In the genomic region with DNA sequence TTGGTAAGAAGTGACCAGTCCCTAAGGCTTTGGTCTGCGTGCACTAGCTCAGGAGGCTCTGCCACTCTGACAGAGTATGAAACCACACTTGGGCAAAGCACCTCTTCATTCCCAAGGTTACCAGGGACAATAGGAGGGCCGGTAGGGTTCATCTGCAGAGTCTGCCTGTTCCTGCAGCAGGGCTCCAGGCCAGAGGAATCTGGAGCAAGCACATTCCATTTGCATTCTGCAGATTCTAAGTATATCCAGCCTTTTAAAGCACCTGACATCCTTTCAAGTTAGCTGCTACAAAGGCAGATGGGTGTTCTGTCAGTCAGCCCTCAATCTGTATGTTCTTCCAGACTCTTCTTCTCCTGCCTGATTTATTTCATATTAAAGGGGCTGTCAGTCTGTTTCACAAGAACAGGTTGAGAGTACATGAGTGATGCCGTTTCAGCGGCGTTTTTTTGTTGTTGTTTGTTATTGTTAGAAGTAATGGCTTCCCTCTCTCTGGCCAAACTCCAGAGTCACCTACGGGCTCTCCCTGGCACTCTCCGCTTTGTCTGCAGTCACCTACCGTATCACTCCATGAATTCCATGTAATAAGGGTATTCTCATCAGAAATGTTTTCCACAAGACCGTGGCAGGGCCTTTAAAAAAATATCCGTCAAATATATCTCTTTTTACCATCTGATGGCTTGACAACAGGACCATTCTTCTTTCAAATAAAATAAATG, we compare ENCODE assay signal across 11 mouse cellular contexts.
A peak's percentile ranks its signal among the peaks of the same experiment; 100 is the strongest.
DNase-seq lines count a peak whose midpoint lies in the region; ATAC-seq and TF ChIP-seq lines count a peak whose summit lies in the region.
"Had no signal": no experiment of that assay in that cellular context is flagged by ENCODE, and none has a peak within 500 bp of the region (broad histone marks: within the 10 kb centered on the region; RNA-seq: fewer than 3 reads in every experiment).

No protein-coding gene starts in this region.

- no peak for TF ChIP-seq EP300 in heart, adult 2 months (IDR thresholded peaks at IDR 0.05; ENCODE audit: insufficient read depth, low read depth, low read length)

- H3K4me2 ChIP-seq in lung, embryonic 14.5 days, result no peak overlapping the region
- H3K4me2 ChIP-seq: hindbrain, embryonic 15.5 days had no signal

- peak; percentile 18 to 39 for DNase-seq in heart, adult 2 months
- no peak for DNase-seq in heart, postnatal 36 days
- peak; percentile 33 for DNase-seq in lung, embryonic 14.5 days
- no peak for DNase-seq in lung, adult 2 months
- DNase-seq in brain, embryonic 18.5 days (ENCODE audit: low read depth, low spot score), result peak; percentile 30
- peak; percentile 26 to 63 for DNase-seq in layer of hippocampus, postnatal 14 days (ENCODE audit: low spot score in 2 of 2)
- DNase-seq in spleen, postnatal 14 days (ENCODE audit: low spot score in 2 of 2), result no peak
- DNase-seq in MN1 (ENCODE audit: low spot score), result no peak

- intact Hi-C loops in heart, adult 2 months (cut with DNase I), result no loop called here
- intact Hi-C loops in heart, postnatal 36 days (cut with DNase I), result no loop called here

- H3K27ac ChIP-seq in heart, adult 2 months, result no peak overlapping the region
- no peak overlapping the region for H3K27ac ChIP-seq in lung, embryonic 14.5 days (ENCODE audit: low read depth)
- H3K27ac ChIP-seq: hindbrain, embryonic 15.5 days; macrophage had no signal

- no peaks in the 10 kb centered on the region for H3K79me2 ChIP-seq in heart, adult 2 months (replicated peaks; ENCODE audit: control insufficient read depth, insufficient read depth, low read length)

- ATAC-seq in lung, embryonic 14.5 days (ENCODE audit: insufficient read depth), result no peak

- no peak overlapping the region for H3K4me3 ChIP-seq in heart, adult 2 months
- no peak overlapping the region for H3K4me3 ChIP-seq in lung, embryonic 14.5 days (ENCODE audit: low read depth, low read length)
- H3K4me3 ChIP-seq in lung, adult 2 months (replicated peaks; ENCODE audit: extremely low read depth, low read depth, low read length), result no peak overlapping the region
- H3K4me3 ChIP-seq: hindbrain, embryonic 15.5 days; myocyte had no signal

- no peak for TF ChIP-seq POLR2A in heart, adult 2 months (IDR thresholded peaks at IDR 0.05; ENCODE audit: insufficient read depth, low read depth, low read length)
- TF ChIP-seq POLR2A in lung, adult 2 months (IDR thresholded peaks at IDR 0.05; ENCODE audit: borderline replicate concordance, extremely low read depth, low read depth, low read length), result no peak

- WGBS in heart, adult 2 months, result 69% methylated on average over 10 of the region's 10 CpGs
- WGBS in lung, embryonic 14.5 days, result 60% methylated on average over 10 of the region's 10 CpGs
- 64% methylated on average over 10 of the region's 10 CpGs for WGBS in lung, adult 2 months

- H3K9me3 ChIP-seq in lung, embryonic 14.5 days (ENCODE audit: low read depth, low read length), result no peaks in the 10 kb centered on the region
- H3K9me3 ChIP-seq: hindbrain, embryonic 15.5 days had no signal

- no peak overlapping the region for H3K9ac ChIP-seq in heart, adult 2 months (ENCODE audit: low read depth, low read length)
- no peak overlapping the region for H3K9ac ChIP-seq in lung, embryonic 14.5 days
- H3K9ac ChIP-seq: hindbrain, embryonic 15.5 days had no signal

- H3K36me3 ChIP-seq in heart, adult 2 months (ENCODE audit: control insufficient read depth, insufficient read depth, low read length), result no peaks in the 10 kb centered on the region
- H3K36me3 ChIP-seq in lung, embryonic 14.5 days (ENCODE audit: insufficient read depth), result no peaks in the 10 kb centered on the region
- H3K36me3 ChIP-seq: hindbrain, embryonic 15.5 days had no signal

- H3K4me1 ChIP-seq in heart, adult 2 months (ENCODE audit: control insufficient read depth, insufficient read depth, low read length), result no peaks in the 10 kb centered on the region
- no peaks in the 10 kb centered on the region for H3K4me1 ChIP-seq in lung, embryonic 14.5 days (ENCODE audit: insufficient read depth)
- H3K4me1 ChIP-seq in lung, adult 2 months (ENCODE audit: control insufficient read depth, insufficient read depth, low read length), result no peaks in the 10 kb centered on the region
- H3K4me1 ChIP-seq: hindbrain, embryonic 15.5 days had no signal

- no peak for TF ChIP-seq CTCF in heart, adult 2 months (IDR thresholded peaks at IDR 0.05)
- TF ChIP-seq CTCF in lung, embryonic 14.5 days (IDR thresholded peaks at IDR 0.05; ENCODE audit: low read depth), result no peak
- no peak for TF ChIP-seq CTCF in lung, adult 2 months (IDR thresholded peaks at IDR 0.05; ENCODE audit: insufficient read depth, low read length)

- no peaks in the 10 kb centered on the region for H3K27me3 ChIP-seq in heart, adult 2 months (ENCODE audit: control insufficient read depth, insufficient read depth, low read length)
- no peaks in the 10 kb centered on the region for H3K27me3 ChIP-seq in lung, embryonic 14.5 days (ENCODE audit: insufficient read depth, low read length)
- H3K27me3 ChIP-seq: hindbrain, embryonic 15.5 days had no signal

Comparison
In these comparisons a context has a peak if more than half of its experiments do, and no peak if none do; other contexts are left out.
1. DNase-seq: peak in heart, adult 2 months (2 of 2), lung, embryonic 14.5 days (single experiment), brain, embryonic 18.5 days (single experiment) and layer of hippocampus, postnatal 14 days (2 of 2); none in heart, postnatal 36 days (0 of 2), lung, adult 2 months (single experiment), spleen, postnatal 14 days (0 of 2) and MN1 (single experiment).